In genomic region chr5:82059108-82059838, GRCm38 (mm10) we compare ENCODE assay signal across 29 mouse cellular contexts.
"Had no signal": no experiment of that assay in that cellular context is flagged by ENCODE, and none has a peak within 500 bp of the region (broad histone marks: within the 10 kb centered on the region; RNA-seq: fewer than 3 reads in every experiment).

No protein-coding gene starts in this region.

- H3K36me3 ChIP-seq: limb, embryonic 12.5 days; limb, embryonic 15.5 days; liver, embryonic 12.5 days; liver, embryonic 13.5 days; liver, embryonic 15.5 days; lung, embryonic 15.5 days; midbrain, embryonic 10.5 days; midbrain, embryonic 12.5 days; midbrain, embryonic 13.5 days; neural tube, embryonic 12.5 days had no signal

- H3K4me2 ChIP-seq: limb, embryonic 12.5 days; limb, embryonic 15.5 days; liver, embryonic 11.5 days; liver, embryonic 12.5 days; liver, embryonic 13.5 days; liver, embryonic 15.5 days; lung, embryonic 14.5 days; lung, embryonic 15.5 days; midbrain, embryonic 12.5 days; midbrain, embryonic 13.5 days; neural tube, embryonic 12.5 days had no signal

- H3K4me1 ChIP-seq: limb, embryonic 12.5 days; limb, embryonic 15.5 days; liver, embryonic 12.5 days; liver, embryonic 13.5 days; liver, embryonic 15.5 days; lung, embryonic 15.5 days; megakaryocyte, embryonic 14.5 days; midbrain, embryonic 10.5 days; midbrain, embryonic 12.5 days; midbrain, embryonic 13.5 days; neural tube, embryonic 12.5 days had no signal

- H3K4me3 ChIP-seq: left cerebral cortex, adult 2 months; limb, embryonic 12.5 days; limb, embryonic 15.5 days; liver, embryonic 12.5 days; liver, embryonic 13.5 days; liver, embryonic 15.5 days; lung, embryonic 15.5 days; megakaryocyte, embryonic 14.5 days; midbrain, embryonic 10.5 days; midbrain, embryonic 12.5 days; midbrain, embryonic 13.5 days; myocyte; neural tube, embryonic 12.5 days had no signal

- H3K9ac ChIP-seq: limb, embryonic 12.5 days; limb, embryonic 15.5 days; liver, embryonic 12.5 days; liver, embryonic 13.5 days; liver, embryonic 14.5 days; liver, embryonic 15.5 days; liver, postnatal 0 days; lung, embryonic 14.5 days; lung, embryonic 15.5 days; midbrain, embryonic 12.5 days; midbrain, embryonic 13.5 days; neural tube, embryonic 12.5 days had no signal

- H3K27ac ChIP-seq: left cerebral cortex, adult 2 months; limb, embryonic 12.5 days; limb, embryonic 15.5 days; liver, embryonic 12.5 days; liver, embryonic 13.5 days; liver, embryonic 14.5 days; liver, embryonic 15.5 days; lung, embryonic 15.5 days; macrophage; midbrain, embryonic 10.5 days; midbrain, embryonic 12.5 days; midbrain, embryonic 13.5 days; neural tube, embryonic 12.5 days had no signal

- ATAC-seq: liver, embryonic 12.5 days; liver, postnatal 0 days; lung, postnatal 0 days; midbrain, embryonic 13.5 days; midbrain, embryonic 16.5 days had no signal

- H3K9me3 ChIP-seq: limb, embryonic 15.5 days; liver, embryonic 12.5 days; liver, embryonic 13.5 days; liver, embryonic 15.5 days; lung, embryonic 15.5 days; megakaryocyte, embryonic 14.5 days; midbrain, embryonic 12.5 days had no signal

- DNase-seq: left cerebral cortex, postnatal 4 days; liver; liver, embryonic 13.5 days; liver, postnatal 0 days; lung, adult 18-20 months; lung, adult 2 months; lung, embryonic 14.5 days; lung, postnatal 10 days; lung, postnatal 14 days; lung, postnatal 36 days; lung, postnatal 4 days; midbrain, embryonic 14.5 days had no signal

- H3K27me3 ChIP-seq: limb, embryonic 12.5 days; limb, embryonic 15.5 days; liver, embryonic 12.5 days; liver, embryonic 13.5 days; liver, embryonic 15.5 days; lung, embryonic 15.5 days; megakaryocyte, embryonic 14.5 days; midbrain, embryonic 12.5 days; midbrain, embryonic 13.5 days; neural tube, embryonic 12.5 days had no signal
